Mouse (Mus musculus) MEL (cell line): ENCODE measurements at regions not wholly inside any gene's neighbourhood (a gene's known extent, or its start where the extent isn't known, plus 50 kb on each side); places are given as distances from the start of the nearest gene placed in this dataset.

ENCODE experiments used
- CHD2 ChIP-seq: IDR thresholded peaks from 2 replicates; pipeline ENCODE4 v1.6.1; 2011; ENCODE audit warnings: low read length, improper control_type of control experiment
- CTCF ChIP-seq, 3 experiments: IDR thresholded peaks in 2 of 3; conservative IDR thresholded peaks in 1 of 3; 2 replicates each; pipeline ENCODE4 v1.5.1; 2011 to 2012; ENCODE audit warnings: low read length in 3 of 3, low read depth in 2 of 3, mild to moderate bottlenecking in 2 of 3, improper control_type of control experiment in 1 of 3, inconsistent platforms in 1 of 3, mixed read lengths in 1 of 3, moderate library complexity in 1 of 3; ENCODE audit not compliant: control insufficient read depth in 1 of 3, insufficient read depth in 1 of 3, poor library complexity in 1 of 3, severe bottlenecking in 1 of 3
- E2F4 ChIP-seq: IDR thresholded peaks from 2 replicates; pipeline ENCODE4 v1.6.1; 2011; ENCODE audit warnings: low read depth, low read length, improper control_type of control experiment, borderline replicate concordance
- ETS1 ChIP-seq: IDR thresholded peaks from 2 replicates; pipeline ENCODE4 v1.6.1; 2012; ENCODE audit warnings: low read depth, mild to moderate bottlenecking, inconsistent platforms, low read length, improper control_type of control experiment, moderate library complexity
- GABPA ChIP-seq: IDR thresholded peaks from 2 replicates; pipeline ENCODE4 v1.6.1; 2012; ENCODE audit warnings: low read depth, mild to moderate bottlenecking, inconsistent platforms, low read length, improper control_type of control experiment, moderate library complexity
- MAFK ChIP-seq: IDR thresholded peaks from 2 replicates; pipeline ENCODE4 v1.6.1; 2011; ENCODE audit warnings: low read depth, mild to moderate bottlenecking, low read length, improper control_type of control experiment, borderline replicate concordance
- MYC ChIP-seq: IDR thresholded peaks from 2 replicates; pipeline ENCODE4 v1.6.1; 2011; ENCODE audit warnings: low read depth, mild to moderate bottlenecking, low read length, improper control_type of control experiment, moderate library complexity
- POLR2A ChIP-seq, 2 experiments: IDR thresholded peaks; 2 replicates each; pipeline ENCODE4 v1.6.1; 2011 to 2012; ENCODE audit warnings: low read length in 2 of 2, mild to moderate bottlenecking in 2 of 2, control low read depth in 1 of 2, improper control_type of control experiment in 1 of 2, low read depth in 1 of 2, moderate library complexity in 1 of 2; ENCODE audit not compliant: control insufficient read depth in 1 of 2, insufficient read depth in 1 of 2, poor library complexity in 1 of 2
- POLR2AphosphoS2 ChIP-seq: IDR thresholded peaks from 2 replicates; pipeline ENCODE4 v1.6.1; 2011; ENCODE audit warnings: low read length, improper control_type of control experiment
- TAL1 ChIP-seq: IDR thresholded peaks from 2 replicates; pipeline ENCODE4 v1.6.1; 2012; ENCODE audit warnings: mild to moderate bottlenecking, inconsistent platforms, low read length, moderate library complexity, mixed read lengths
- USF1 ChIP-seq: IDR thresholded peaks from 2 replicates; pipeline ENCODE4 v1.6.1; 2014; ENCODE audit warnings: low read depth, mild to moderate bottlenecking, inconsistent platforms, low read length, improper control_type of control experiment, moderate library complexity
- ZC3H11A ChIP-seq: IDR thresholded peaks from 2 replicates; pipeline ENCODE4 v1.6.1; 2012; ENCODE audit warnings: low read depth, mild to moderate bottlenecking, inconsistent platforms, low read length, improper control_type of control experiment
- ZKSCAN1 ChIP-seq: IDR thresholded peaks from 2 replicates; pipeline ENCODE4 v1.6.1; 2012; ENCODE audit warnings: low read depth, mild to moderate bottlenecking, inconsistent platforms, low read length, improper control_type of control experiment, moderate library complexity
- ZMIZ1 ChIP-seq: IDR thresholded peaks from 2 replicates; pipeline ENCODE4 v1.6.1; 2012; ENCODE audit warnings: low read depth, mild to moderate bottlenecking, inconsistent platforms, low read length, improper control_type of control experiment, moderate library complexity

- TF ChIP-seq GABPA: no peak
- no peak for TF ChIP-seq POLR2AphosphoS2
- TF ChIP-seq CTCF (IDR thresholded peaks at IDR 0.05 in 2 of 3, conservative IDR thresholded peaks at IDR 0.05 in 1 of 3; ENCODE audit: control insufficient read depth in 1 of 3, insufficient read depth in 1 of 3, low read depth in 2 of 3, low read length in 3 of 3, poor library complexity in 1 of 3, severe bottlenecking in 1 of 3): no peak
- TF ChIP-seq POLR2A (IDR thresholded peaks at IDR 0.05; ENCODE audit: control insufficient read depth in 1 of 2, insufficient read depth in 1 of 2, low read depth in 1 of 2, low read length in 2 of 2, poor library complexity in 1 of 2): no peak
- no peak for TF ChIP-seq TAL1
- no peak for TF ChIP-seq USF1
- no peak for TF ChIP-seq MYC
- TF ChIP-seq E2F4: no peak
- TF ChIP-seq ZKSCAN1: no peak
- no peak for TF ChIP-seq ZMIZ1
- no peak for TF ChIP-seq MAFK
- TF ChIP-seq CHD2: no peak
- no peak for TF ChIP-seq ETS1
- TF ChIP-seq ZC3H11A: no peak
These were observed 98.8 kb upstream of the Zfp648 start for GRCm38 (mm10) chr1:154102191-154102590.
